Mouse (Mus musculus) mouse trophoblast stem cell (cell line): ENCODE results near the gene Tcf7l2.

ENCODE experiments used
- in situ Hi-C, 2 experiments: fragments of 300-500 bp; cut with MseI, MboI; formaldehyde crosslinking; loops; 2 replicates in 1 of 2; 3 replicates in 1 of 2; pipeline ENCODE4 v1.15.1; 2025

The Tcf7l2 gene

GRCm38 (mm10) chr19:55729376-55729775 is 12.2 kb upstream of the Tcf7l2 start:
- in situ Hi-C loops: no loop called here

DNA sequence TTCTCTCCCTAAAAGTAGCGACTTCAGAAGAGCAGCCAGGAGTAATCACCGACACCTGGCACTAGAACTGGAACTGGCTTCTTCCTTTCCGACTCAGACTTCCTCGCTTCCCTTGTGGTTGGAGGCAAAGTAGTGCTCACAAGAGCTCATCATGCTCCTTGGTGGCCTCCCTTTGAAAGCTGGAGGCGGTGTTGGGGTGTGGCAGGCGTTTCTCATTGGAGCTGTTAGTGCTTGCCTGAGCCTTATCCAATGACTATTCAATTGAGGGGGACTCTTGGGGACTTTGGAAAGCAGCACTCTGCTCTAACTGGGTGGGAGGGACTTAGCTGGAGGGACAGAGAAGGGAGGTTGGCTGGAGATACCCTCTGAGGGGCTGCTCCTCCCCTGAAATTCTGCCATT is 9.1 kb upstream of the Tcf7l2 start:
- in situ Hi-C loops: no loop called here

DNA sequence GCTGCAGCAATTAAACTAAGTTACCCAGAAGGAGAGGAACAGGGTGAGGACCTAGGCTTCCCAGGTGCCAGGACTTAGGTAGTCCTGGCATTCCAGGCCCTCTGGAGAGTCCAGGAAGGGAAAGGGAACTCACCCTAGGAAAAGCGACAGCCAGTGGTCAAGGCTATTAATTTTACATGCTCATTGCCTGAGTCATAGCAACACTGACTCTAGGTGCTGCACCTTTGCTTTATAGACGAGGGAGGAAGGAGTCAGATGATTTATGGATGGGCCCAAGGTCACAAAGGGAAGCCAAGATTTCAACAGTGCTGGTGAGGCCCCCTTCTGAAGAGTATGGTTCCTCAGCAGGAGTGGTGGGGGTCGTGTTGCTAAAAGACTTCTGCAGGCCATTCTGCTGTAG is 8.6 kb upstream of the Tcf7l2 start:
- in situ Hi-C loops: no loop called here

- in situ Hi-C loops: no loop called here
Measured at GRCm38 (mm10) chr19:55736016-55736415, 5.6 kb upstream of the Tcf7l2 start.

DNA sequence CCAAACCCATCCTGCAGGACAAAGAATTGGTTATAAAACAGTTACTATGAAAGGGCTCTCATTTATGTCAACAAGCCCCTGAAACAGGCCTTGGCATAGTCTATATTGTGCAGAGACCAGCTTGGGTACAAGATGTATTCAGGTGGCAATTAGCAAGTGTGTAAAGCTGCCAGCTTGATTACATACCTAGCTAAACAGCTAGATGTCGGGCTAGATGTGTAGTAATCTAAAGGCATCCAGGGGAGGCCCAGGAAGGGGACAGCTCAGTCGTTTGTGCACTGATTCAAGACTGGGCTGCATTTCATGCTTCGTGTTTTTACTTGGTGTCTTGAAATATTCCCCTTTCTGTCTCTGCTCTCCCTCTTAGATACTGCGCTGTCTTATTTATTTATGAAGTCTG is 1.9 kb upstream of the Tcf7l2 start:
- in situ Hi-C loops: no loop called here

GRCm38 (mm10) chr19:55740753-55741438 is 724 bp upstream of the Tcf7l2 start:
- in situ Hi-C loops: no loop called here

DNA sequence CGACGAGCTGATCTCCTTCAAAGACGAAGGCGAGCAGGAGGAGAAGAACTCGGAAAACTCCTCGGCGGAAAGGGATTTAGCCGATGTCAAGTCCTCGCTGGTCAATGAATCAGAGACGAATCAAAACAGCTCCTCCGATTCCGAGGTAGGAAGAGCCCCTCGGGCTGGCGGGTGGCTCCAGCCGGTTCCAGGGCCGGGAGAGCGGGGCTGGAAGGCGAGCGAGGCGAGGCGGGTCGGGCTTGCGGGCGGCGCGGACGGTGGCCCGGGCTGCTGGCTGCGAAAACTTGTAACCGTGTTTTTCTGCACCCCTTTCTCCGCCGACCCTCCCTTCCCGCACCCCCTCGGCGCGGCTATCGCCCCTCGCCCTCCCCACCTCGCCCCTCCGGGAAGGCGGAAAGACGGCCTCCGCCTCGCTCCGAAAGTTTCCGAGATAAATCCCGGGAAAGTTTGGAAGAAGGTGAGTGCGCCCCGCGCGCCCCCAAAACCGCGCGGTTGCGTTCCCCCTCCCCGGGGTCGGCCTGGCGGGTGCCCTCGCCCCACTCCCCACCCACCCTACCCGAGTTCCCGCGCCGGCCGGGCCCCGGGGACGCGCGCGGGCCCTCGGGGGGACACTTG is 873 bp downstream of the Tcf7l2 start:
- in situ Hi-C loops: no loop called here

DNA sequence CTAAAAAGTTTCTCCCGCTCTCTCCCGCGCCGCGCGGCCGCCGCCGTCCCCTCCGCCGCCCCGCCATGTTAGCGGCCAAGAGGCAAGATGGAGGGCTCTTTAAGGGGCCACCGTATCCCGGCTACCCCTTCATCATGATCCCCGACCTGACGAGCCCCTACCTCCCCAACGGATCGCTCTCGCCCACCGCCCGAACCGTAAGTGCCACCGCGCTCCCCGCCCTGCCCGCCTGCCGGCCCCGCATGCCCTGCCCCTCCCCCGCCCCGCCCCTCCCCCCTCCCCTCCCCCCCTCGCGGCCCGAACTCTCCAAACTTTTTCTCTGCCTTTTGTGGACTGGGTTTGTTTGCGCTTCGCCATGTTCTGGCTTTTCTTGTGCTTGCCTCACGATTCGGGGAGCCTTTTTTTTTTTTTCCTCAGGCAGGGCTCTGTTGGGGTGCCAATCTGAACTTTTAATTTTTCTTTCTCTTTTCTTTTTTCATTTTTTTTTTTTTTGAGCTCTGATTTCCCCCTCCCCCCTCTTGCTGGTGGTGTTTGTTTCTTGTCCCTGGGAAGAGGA is 1.5 kb downstream of the Tcf7l2 start:
- in situ Hi-C loops: no loop called here

DNA sequence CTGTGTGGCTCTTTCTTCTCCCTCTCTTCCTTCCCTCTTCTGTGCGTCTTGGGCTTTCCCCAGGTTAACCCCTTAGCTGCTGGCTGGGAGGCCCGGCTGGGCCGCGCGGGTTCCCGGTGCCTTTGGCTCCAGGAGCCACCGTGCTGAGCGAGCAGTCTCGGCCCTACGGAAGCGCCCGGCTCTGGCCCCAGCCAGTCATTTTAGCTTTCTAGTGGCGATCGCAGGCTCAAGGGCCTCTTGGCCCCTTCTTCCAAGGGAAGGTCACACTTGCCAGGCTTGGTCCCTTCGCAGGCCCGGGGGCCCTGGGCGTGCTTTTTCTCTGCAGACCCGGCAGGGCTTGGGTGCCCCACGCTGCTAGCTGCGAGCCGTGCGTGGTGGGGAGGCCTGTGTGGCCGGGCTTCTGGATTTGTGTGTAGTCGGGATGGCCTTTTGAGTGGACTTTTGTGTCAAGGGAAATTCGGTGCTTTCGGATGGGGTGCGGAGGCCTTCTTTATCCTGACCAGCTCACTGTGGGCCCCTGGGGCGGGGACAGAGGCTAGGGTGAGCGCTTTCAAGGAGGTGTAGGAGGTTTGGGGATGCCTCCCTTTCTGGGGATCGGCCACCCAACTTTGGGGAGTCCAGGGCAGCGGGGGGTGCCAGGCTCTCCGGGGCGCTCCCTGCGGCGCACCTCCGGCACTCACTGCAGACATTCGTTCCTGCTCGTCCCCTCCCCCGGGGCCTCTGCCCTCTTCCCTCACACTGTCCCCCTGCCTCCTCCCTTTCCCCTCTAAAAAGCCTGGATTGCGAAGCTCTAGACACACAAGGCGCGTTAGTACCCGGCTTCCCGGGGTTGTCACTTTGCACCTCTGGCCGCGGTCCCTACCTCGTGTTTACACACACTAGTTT is 2.2 kb downstream of the Tcf7l2 start:
- in situ Hi-C loops: no loop called here

DNA sequence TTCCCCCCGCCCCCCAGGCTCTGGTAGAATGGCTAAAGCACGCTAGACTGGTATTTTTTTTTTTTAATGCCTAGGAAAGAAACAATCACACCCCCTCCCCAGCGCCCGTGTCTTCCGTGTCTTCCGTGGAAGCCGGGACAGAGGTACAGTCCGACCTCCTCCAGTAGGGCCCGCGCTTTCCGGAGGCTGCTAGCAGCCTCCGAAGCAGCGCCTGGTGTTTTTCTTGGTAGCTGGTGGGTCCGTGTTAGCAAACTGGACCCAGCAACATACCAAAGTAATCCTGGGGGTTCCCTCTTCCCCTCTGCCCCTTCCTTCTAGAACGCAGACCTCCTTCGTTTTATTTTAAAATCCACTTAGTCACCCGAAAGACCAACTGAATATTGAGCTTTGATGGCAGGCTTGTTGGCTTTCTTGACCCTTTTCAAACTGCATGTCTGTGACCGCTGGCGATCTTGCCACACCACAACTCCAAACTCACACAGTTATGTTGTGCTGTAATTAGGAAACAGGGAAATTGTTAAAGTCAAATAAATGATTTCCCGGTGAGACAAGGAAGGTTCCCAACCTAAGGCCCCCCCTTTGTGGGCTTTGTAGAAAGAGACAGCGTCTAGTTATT is 3.1 kb downstream of the Tcf7l2 start:
- in situ Hi-C loops: no loop called here

- in situ Hi-C loops: no loop called here
Measured at GRCm38 (mm10) chr19:55745192-55745578, 3.6 kb downstream of the Tcf7l2 start.

DNA sequence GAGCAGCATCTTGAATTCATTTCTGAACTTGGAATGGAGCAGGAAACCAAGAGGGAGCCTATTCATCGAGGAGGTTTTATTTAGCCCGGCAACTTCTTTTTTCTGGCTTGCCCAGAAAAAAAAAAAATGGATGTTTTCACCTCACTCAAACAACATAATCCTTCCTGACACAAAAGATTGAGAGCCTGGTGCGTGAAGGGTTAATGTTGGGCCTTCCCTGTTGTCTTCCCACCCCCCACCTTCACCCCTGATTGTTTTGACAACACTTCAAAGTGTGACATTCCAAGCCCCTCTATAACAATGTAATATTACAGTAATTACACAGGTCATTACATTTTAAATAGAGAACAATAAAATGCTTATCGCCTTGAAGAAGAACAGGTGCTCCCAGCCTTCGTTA is 4.6 kb downstream of the Tcf7l2 start:
- in situ Hi-C loops: no loop called here

DNA sequence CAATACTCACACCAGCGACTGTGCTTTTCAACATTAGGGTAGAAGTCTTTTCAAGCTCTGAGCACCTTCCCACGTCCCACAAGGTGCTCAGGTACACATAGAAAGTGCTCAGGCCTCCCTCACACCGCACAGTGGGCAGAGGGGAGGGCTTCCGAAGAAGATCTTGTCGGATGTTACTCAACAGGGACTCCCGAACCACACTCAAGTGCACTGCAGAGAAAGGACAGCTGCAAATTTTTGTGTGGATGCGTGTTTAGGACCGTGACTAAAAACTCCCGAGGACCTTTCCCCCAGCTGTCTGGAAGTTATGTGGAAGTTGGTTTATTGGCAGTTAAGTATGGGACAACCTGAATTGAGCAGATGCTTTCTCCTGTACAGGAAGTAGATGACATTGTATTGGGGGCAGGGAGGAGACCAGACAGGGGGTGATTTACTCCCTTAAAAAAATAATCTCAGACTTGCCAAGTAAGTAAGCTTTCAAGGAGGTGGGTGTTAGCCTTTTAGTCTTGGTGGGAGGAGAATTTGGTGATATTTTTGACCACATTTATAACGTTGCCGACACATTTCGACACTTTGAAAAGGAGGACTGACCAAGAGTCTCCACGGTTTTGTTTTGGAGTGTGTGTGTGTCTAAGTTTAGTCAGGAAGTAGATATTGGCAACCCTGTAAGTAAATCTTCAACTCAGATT is 5.8 kb downstream of the Tcf7l2 start:
- in situ Hi-C loops: no loop called here

GRCm38 (mm10) chr19:55747926-55748291 is 6.3 kb downstream of the Tcf7l2 start:
- in situ Hi-C loops: no loop called here

GRCm38 (mm10) chr19:55748801-55749200 is 7.2 kb downstream of the Tcf7l2 start:
- in situ Hi-C loops: no loop called here

GRCm38 (mm10) chr19:55749532-55749931 is 7.9 kb downstream of the Tcf7l2 start:
- in situ Hi-C loops: no loop called here

- in situ Hi-C loops: no loop called here
Measured at GRCm38 (mm10) chr19:55750048-55750447, 8.4 kb downstream of the Tcf7l2 start.

DNA sequence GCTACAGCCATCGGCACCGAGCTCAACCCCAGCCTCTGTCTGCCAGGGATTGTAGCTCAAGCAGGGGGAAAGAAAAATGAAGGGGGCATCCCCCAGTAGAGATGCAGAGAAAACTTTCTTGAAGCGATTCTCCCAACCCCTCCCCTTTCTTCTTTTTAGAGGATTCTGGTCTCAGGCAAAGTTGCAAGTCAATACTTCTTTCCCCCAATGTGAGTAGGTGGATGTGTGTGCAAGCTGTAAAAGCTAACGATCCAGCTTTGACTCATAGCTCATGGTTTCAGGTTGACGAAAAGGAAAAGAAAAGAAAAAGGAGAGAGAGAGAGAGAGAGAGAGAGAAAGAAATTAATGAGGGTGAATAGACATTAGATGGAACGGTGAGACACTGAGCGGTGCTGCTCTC is 8.8 kb downstream of the Tcf7l2 start:
- in situ Hi-C loops: no loop called here

DNA sequence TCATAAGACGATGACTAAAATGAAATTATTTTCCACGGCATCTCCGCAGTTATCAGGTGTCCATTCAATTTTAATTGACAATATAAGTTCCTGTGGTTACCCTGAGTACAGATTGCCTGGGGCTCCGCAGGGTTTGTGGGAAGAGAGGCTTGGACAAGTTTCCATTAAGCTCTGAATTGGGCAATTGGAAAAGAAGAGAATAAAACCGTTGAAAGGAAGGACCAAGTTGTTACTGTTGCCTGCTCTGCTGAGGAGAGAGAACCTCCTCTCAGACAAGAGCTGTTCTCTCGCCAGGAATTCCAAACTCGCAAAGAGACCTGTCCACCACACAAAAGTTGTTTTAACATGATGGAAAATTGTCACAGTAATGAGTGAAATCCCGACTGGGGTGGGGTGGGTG is 11.2 kb downstream of the Tcf7l2 start:
- in situ Hi-C loops: no loop called here

DNA sequence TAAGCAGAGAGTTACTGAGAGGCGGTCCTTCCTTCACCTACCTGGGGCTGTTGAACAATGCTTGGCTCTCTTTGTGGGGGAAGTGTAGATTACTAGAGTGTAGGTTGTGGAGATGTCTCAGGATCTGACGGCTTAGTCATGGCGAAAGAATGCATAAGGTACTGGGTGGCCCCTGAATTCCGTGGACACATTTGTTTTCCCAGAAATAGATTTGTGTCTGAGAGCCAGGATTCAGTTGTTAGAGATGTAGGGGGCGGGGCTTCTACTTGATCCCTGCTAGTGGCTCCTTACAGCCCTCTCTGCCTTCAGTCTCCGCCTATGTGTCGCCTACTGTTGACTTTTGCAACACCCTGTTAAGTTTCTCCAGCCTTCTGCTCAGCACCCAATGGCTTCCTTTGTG is 12.7 kb downstream of the Tcf7l2 start:
- in situ Hi-C loops: no loop called here

DNA sequence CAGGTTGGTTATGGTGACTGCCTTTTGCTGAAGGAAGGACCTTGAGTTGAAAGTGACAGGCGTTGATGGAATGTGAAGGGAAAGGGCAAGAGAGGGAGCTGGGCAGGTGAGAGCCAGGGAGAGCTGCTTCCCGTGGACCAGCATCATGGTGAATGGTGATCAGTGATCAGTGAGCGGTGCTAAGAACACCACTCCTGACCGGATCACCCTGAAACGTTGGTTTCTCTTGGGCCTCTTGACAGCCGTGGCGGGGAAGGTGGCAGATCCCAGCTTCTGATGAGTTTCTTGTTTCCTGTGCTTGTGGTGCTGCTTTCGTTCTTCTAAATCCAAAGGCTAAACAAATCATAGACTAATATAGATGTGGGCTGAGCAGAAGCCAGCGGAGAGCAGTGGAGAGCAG is 13.8 kb downstream of the Tcf7l2 start:
- in situ Hi-C loops: no loop called here

GRCm38 (mm10) chr19:55756707-55757106 is 15.1 kb downstream of the Tcf7l2 start:
- in situ Hi-C loops: no loop called here
